Mouse (Mus musculus) gastrocnemius, adult 2 months (tissue): ENCODE data around the gene Atp11a. TPM values are rescaled to one million over a fixed set of nuclear protein-coding genes. Genes with fewer than 3 reads are reported as not detected.
A peak's percentile ranks its signal among the peaks of the same experiment; 100 is the strongest.

ENCODE experiments used
- DNase-seq: peaks from one replicate; pipeline ENCODE4 v3.0.0; 2022
- H3K27ac ChIP-seq: fragments of 200-600 bp; 2 replicates; pipeline ENCODE4 v1.8.1; 2022; ENCODE audit warnings: mild to moderate bottlenecking
- H3K4me3 ChIP-seq: fragments of 200-600 bp; 2 replicates; pipeline ENCODE4 v1.8.1; 2022; ENCODE audit warnings: mild to moderate bottlenecking, moderate library complexity
- CTCF ChIP-seq: fragments of 200-600 bp; IDR thresholded peaks from 2 replicates; pipeline ENCODE4 v1.8.1; 2022; ENCODE audit warnings: antibody characterized with exemption, mild to moderate bottlenecking, moderate library complexity
- intact Hi-C: fragments of 180-260 bp; cut with DNase I; formaldehyde crosslinking; loops from one replicate; pipeline ENCODE4 v1.15.1; 2025
- total RNA-seq, 2 experiments: library from RNA; stranded (reverse); gene quantifications; 2 replicates each; pipeline ENCODE4 v1.2.3; 2021

Gene Atp11a
- total RNA-seq, 2 experiments from 2014 or later = 27.1 to 30.9 TPM

GRCm38 (mm10) chr8:12829381-12829780, 72.6 kb downstream of the Atp11a start:
- intact Hi-C loops = no loop called here
- Histone ChIP-seq H3K4me3 (no peak overlapping the region), H3K27ac (no peak overlapping the region)
- TF ChIP-seq CTCF = no peak
- DNase-seq = no peak

GRCm38 (mm10) chr8:12831659-12832589, 75.1 kb downstream of the Atp11a start:
- Histone ChIP-seq H3K4me3 (no peak overlapping the region), H3K27ac (no peak overlapping the region)
- DNase-seq = no peak
- TF ChIP-seq CTCF = no peak
- intact Hi-C loops = no loop called here

GRCm38 (mm10) chr8:12833616-12834015, 76.8 kb downstream of the Atp11a start:
- Histone ChIP-seq H3K4me3 (no peak overlapping the region), H3K27ac (no peak overlapping the region)
- intact Hi-C loops = no loop called here
- no peak for DNase-seq
- no peak for TF ChIP-seq CTCF

DNA sequence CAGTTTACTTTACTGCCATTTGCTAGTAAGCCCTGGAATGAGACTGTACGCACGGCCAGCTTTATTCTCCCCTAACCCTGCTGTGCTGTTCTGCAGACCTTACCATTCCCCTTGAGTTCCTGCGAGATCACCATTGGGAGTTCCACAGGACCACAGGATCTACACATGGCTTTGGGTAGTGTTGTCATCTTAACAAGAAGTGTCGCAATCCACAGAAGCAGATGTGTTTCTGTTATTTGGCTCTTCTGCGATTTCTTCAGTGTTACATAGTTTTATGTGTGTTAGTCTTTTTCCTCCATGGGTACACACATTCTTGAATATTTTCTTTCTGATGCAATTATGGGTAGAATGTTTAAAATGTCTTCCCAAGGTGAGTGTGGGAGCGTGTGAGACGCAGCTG, 84.0 kb downstream of the Atp11a start:
- Histone ChIP-seq H3K27ac (peak overlapping the region; percentile 35; the same call in 1 of the 2 replicates), H3K4me3 (no peak overlapping the region)
- intact Hi-C loops = no loop called here
- DNase-seq = no peak
- no peak for TF ChIP-seq CTCF

- no peak overlapping the region for H3K27ac ChIP-seq
- intact Hi-C loops = no loop called here
- H3K4me3 ChIP-seq = no peak overlapping the region
- TF ChIP-seq CTCF = no peak
- no peak for DNase-seq
These were observed 85.7 kb downstream of the Atp11a start for GRCm38 (mm10) chr8:12842342-12842995.

DNA sequence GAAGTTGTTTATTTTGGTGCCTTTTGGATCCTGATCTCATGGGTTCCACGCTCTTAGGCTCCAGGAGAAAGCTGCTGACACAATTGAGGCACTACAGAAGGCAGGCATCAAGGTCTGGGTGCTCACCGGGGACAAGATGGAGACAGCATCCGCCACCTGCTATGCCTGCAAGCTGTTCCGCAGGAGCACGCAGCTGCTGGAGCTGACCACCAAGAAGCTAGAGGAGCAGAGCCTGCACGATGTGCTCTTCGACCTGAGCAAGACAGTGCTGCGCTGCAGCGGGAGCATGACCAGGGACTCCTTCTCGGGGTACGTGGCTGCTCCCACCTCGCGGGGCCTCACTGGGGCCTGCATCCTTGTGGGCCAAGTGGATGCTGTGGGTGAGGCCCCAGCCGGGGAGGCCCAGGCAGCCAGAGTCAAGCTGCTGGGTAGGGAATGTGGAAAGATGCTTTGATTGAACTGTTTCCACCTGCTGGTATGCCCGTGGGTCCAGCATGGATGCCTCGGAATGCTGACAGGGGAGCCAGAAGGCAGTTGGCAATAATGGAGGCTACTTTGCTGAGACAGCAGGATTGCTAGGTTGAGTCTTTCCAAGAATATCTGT, 87.6 kb downstream of the Atp11a start:
- no peak for TF ChIP-seq CTCF
- no peak overlapping the region for H3K27ac ChIP-seq

GRCm38 (mm10) chr8:12846447-12846846, 89.6 kb downstream of the Atp11a start:
- Histone ChIP-seq H3K27ac (no peak overlapping the region), H3K4me3 (no peak overlapping the region)
- intact Hi-C loops = no loop called here
- TF ChIP-seq CTCF = no peak
- no peak for DNase-seq

More for the DNA sequence above, 87.6 kb downstream of the Atp11a start:
- DNase-seq = no peak
- intact Hi-C loops = no loop called here
- no peak overlapping the region for H3K4me3 ChIP-seq

DNA sequence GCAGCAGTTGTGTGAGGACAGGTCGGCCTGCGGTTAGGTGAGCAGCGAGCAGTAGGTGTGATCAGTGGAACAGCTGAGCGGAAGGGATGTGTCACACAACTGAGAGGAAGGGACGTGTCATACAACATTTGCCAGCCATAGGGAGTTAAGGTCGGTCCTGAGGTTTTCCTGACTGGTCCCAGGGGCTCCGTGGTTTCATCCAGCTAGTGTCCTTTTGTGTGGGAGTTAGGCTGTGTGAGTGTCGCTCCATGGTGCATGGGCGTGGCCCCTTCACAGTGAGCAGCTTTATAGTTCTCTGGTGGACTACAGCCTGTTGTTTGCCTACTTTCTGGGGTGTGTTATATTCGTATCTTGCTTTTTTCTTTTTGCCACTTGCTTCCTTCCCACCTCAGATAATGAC, 94.4 kb downstream of the Atp11a start:
- no peak for TF ChIP-seq CTCF
- no peak for DNase-seq
- intact Hi-C loops = no loop called here
- Histone ChIP-seq H3K4me3 (no peak overlapping the region), H3K27ac (no peak overlapping the region)

GRCm38 (mm10) chr8:12856038-12856437, 99.2 kb downstream of the Atp11a start:
- DNase-seq = no peak
- no peak overlapping the region for H3K27ac ChIP-seq
- H3K4me3 ChIP-seq = no peak overlapping the region
- TF ChIP-seq CTCF = no peak
- intact Hi-C loops = no loop called here

GRCm38 (mm10) chr8:12863061-12863460, 106.2 kb downstream of the Atp11a start:
- Histone ChIP-seq H3K4me3 (no peak overlapping the region), H3K27ac (no peak overlapping the region)
- no peak for DNase-seq
- no peak for TF ChIP-seq CTCF
- intact Hi-C loops = no loop called here

DNA sequence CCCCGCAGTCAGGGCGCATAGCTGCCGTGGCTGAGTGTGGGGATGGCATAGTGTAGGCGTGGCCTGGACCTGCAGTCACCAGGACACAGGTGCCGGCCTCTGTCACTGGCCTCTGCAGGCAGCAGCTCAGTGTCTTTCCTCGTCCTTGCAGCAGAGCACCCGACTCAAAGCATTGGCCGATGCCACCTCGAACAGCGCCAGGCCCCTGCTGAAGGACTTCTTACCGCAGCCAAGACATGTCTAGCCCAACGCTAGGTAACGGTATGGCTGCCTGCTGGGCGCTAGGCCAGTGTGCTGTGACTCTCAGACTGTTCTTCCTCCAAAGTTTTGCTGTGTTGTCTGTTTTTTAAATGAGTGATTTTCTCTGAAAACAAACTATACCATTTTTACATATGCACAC, 106.8 kb downstream of the Atp11a start:
- intact Hi-C loops = no loop called here
- DNase-seq = no peak
- TF ChIP-seq CTCF = no peak
- Histone ChIP-seq H3K27ac (no peak overlapping the region), H3K4me3 (no peak overlapping the region)

- no peak overlapping the region for H3K27ac ChIP-seq
- intact Hi-C loops = no loop called here
- TF ChIP-seq CTCF = peak; percentile 6; the same call in 1 of the 2 replicates
- no peak overlapping the region for H3K4me3 ChIP-seq
- DNase-seq = no peak
These were observed 109.0 kb downstream of the Atp11a start for GRCm38 (mm10) chr8:12865790-12866189.

DNA sequence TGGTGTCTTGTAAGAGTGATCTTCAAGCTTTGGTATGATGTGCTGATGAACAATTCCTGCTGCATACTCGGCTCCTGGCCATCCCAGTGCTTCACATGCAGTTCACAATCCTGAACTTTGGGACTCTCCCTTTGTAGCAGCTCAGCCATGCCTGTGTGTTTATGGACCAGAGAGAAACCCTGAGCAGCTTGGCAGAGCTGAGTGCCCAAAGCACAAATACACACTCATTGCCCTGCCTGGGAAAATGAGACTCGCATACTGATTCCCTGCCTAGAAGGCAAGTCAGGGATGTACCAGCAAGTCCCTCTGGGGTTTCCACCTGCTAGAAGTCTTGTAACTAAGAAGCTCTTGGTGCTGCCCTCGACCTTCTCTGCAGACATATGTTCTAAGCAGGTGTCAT, 112.8 kb downstream of the Atp11a start:
- TF ChIP-seq CTCF = no peak
- no peak overlapping the region for H3K4me3 ChIP-seq
- intact Hi-C loops = no loop called here
- no peak for DNase-seq
- no peak overlapping the region for H3K27ac ChIP-seq
